Mouse (Mus musculus): ENCODE results near the gene St3gal5.

Gene St3gal5

GRCm38 (mm10) chr6:72096669-72097068, 723 bp upstream of the St3gal5 start:
- no peak for DNase-seq (ENCODE audit: low spot score in 2 of 2)

GRCm38 (mm10) chr6:72098021-72098655, 746 bp downstream of the St3gal5 start:
- no peak for DNase-seq (ENCODE audit: low spot score in 2 of 2)

GRCm38 (mm10) chr6:72098691-72099090, 1.3 kb downstream of the St3gal5 start:
- DNase-seq (ENCODE audit: low spot score in 2 of 2): no peak

- no peak for DNase-seq (ENCODE audit: low spot score in 2 of 2)
Observed at GRCm38 (mm10) chr6:72099281-72099680, 1.9 kb downstream of the St3gal5 start.

GRCm38 (mm10) chr6:72100171-72100570, 2.8 kb downstream of the St3gal5 start:
- no peak for DNase-seq (ENCODE audit: low spot score in 2 of 2)

- DNase-seq (ENCODE audit: low spot score in 2 of 2): no peak
Observed at GRCm38 (mm10) chr6:72100939-72101338, 3.5 kb downstream of the St3gal5 start.

GRCm38 (mm10) chr6:72101386-72101785, 4.0 kb downstream of the St3gal5 start:
- no peak for DNase-seq (ENCODE audit: low spot score in 2 of 2)

- no peak for DNase-seq (ENCODE audit: low spot score in 2 of 2)
Observed at GRCm38 (mm10) chr6:72102066-72102465, 4.7 kb downstream of the St3gal5 start.

GRCm38 (mm10) chr6:72104534-72104933, 7.1 kb downstream of the St3gal5 start:
- DNase-seq (ENCODE audit: low spot score in 2 of 2): no peak

GRCm38 (mm10) chr6:72108941-72109892, 11.8 kb downstream of the St3gal5 start:
- DNase-seq (ENCODE audit: low spot score in 2 of 2): no peak

GRCm38 (mm10) chr6:72110577-72110976, 13.2 kb downstream of the St3gal5 start:
- DNase-seq (ENCODE audit: low spot score in 2 of 2): no peak

- no peak for DNase-seq (ENCODE audit: low spot score in 2 of 2)
Observed at GRCm38 (mm10) chr6:72112575-72112974, 15.2 kb downstream of the St3gal5 start.

- DNase-seq (ENCODE audit: low spot score in 2 of 2): no peak
Observed at GRCm38 (mm10) chr6:72113093-72113702, 15.8 kb downstream of the St3gal5 start.

GRCm38 (mm10) chr6:72114902-72115301, 17.5 kb downstream of the St3gal5 start:
- no peak for DNase-seq (ENCODE audit: low spot score in 2 of 2)

GRCm38 (mm10) chr6:72117322-72117968, 20.1 kb downstream of the St3gal5 start:
- DNase-seq (ENCODE audit: low spot score in 2 of 2): no peak

GRCm38 (mm10) chr6:72119870-72120269, 22.5 kb downstream of the St3gal5 start:
- no peak for DNase-seq (ENCODE audit: low spot score in 2 of 2)

- no peak for DNase-seq (ENCODE audit: low spot score in 2 of 2)
Observed at GRCm38 (mm10) chr6:72121301-72121700, 23.9 kb downstream of the St3gal5 start.

- no peak for DNase-seq (ENCODE audit: low spot score in 2 of 2)
Observed at GRCm38 (mm10) chr6:72122515-72122914, 25.1 kb downstream of the St3gal5 start.

- DNase-seq (ENCODE audit: low spot score in 2 of 2): no peak
Observed at GRCm38 (mm10) chr6:72124315-72125103, 27.1 kb downstream of the St3gal5 start.

GRCm38 (mm10) chr6:72126128-72126917, 28.9 kb downstream of the St3gal5 start:
- no peak for DNase-seq (ENCODE audit: low spot score in 2 of 2)

Data from frontal cortex, postnatal 25 days (tissue).